Mouse (Mus musculus) E14TG2a.4 (cell line): ENCODE results near the gene Mdfic.
A peak's percentile ranks its signal among the peaks of the same experiment; 100 is the strongest.

Source experiments
- H3K27me3 ChIP-seq: 2 replicates; pipeline ENCODE4 v1.6.1; 2014; ENCODE audit warnings: low read length, control low read depth; ENCODE audit not compliant: insufficient read depth
- H3K36me3 ChIP-seq: 2 replicates; pipeline ENCODE4 v1.6.1; 2014; ENCODE audit warnings: low read length, control low read depth; ENCODE audit not compliant: insufficient read depth
- H3K4me1 ChIP-seq: replicated peaks from 2 replicates; pipeline ENCODE4 v1.6.1; 2014; ENCODE audit warnings: low read depth, low read length, control low read depth
- H3K4me3 ChIP-seq: replicated peaks from 2 replicates; pipeline ENCODE4 v1.5.1; 2014; ENCODE audit warnings: mild to moderate bottlenecking, low read length
- H3K9me3 ChIP-seq: 2 replicates; pipeline ENCODE4 v1.6.1; 2014; ENCODE audit warnings: low read length, control low read depth
- CTCF ChIP-seq: conservative IDR thresholded peaks from 2 replicates; pipeline ENCODE4 v1.5.1; 2014; ENCODE audit warnings: low read length
- NANOG ChIP-seq: IDR thresholded peaks from 2 replicates; pipeline ENCODE4 v1.6.1; 2014; ENCODE audit warnings: borderline replicate concordance, low read length, mixed read lengths
- POU5F1 ChIP-seq: IDR thresholded peaks from 2 replicates; pipeline ENCODE4 v1.6.1; 2014; ENCODE audit warnings: low read length, borderline replicate concordance

Gene Mdfic

DNA sequence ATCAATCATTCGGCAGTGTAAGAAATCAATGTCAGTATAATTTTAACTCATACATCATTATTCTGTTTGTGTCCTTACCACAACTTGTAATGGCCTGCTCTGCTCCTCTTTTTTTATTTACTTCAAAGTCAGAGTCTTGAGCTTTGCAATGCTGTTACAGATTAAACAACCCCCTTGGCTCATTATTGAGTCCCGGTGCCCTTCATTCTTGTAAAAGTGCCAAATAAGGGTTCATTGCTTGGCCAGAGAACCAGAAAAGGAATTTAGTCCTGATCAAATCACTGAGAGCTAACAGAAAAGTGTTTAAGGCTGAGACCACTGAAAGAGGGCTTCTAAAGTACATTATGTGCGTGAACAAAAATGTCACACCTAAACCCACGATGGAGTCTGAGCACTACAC is 10.2 kb downstream of the Mdfic start:
- Histone ChIP-seq H3K4me3 (no peak overlapping the region), H3K9me3 (no peaks in the 10 kb centered on the region), H3K4me1 (no peaks in the 10 kb centered on the region), H3K36me3 (no peaks in the 10 kb centered on the region), H3K27me3 (no peaks in the 10 kb centered on the region)
- TF ChIP-seq CTCF = no peak
- no peak for TF ChIP-seq NANOG
- TF ChIP-seq POU5F1 = no peak

DNA sequence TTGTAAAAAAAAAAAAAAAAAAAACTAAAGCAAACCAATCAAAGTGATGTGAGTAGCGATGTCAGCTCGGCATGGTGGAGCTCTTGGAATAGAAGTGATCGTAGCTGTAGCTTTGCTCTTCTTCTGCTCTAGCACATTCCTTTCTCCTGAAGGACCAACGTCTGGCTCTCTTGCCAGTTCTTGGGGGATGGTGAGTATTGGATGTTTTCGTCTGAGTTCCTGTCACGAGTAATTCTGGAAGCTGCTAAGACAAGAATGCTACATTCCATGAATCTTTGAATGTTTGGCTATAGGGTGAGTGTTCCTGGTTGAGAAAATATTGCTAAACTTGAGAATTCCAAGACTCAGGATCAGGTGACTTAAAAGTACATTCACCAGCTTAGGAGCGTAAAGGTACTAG is 11.0 kb downstream of the Mdfic start:
- H3K27me3 ChIP-seq = no peaks in the 10 kb centered on the region

DNA sequence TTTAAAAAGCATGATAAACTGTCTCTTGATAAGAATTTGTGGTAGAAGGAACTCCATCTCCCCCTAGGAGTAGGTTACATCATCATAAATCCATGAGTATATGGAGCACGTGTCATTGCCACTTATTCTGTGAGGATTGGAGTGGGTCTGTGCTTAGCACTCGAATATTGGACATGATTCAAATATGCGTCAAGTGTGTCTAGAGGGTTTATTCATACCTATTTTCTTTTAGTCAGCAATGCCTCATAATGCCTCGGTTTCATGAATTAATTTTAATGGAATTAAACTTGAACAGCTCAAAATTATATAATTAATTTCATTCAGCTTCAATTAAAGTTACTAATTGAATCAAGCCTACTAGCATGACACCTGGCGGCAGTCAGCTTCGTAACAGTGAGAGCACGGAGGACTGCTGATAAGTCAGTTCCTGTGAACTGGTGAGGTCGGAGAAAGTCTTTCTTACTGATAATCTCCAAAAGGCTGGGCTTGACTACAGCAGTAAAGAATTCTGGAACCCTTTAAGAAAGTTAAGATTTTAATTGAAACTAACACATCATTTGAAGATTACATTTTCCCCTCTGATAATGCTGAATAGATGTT is 17.0 kb downstream of the Mdfic start:
- TF ChIP-seq NANOG = no peak

More for the DNA sequence above, 11.0 kb downstream of the Mdfic start:
- Histone ChIP-seq H3K4me1 (no peaks in the 10 kb centered on the region), H3K4me3 (no peak overlapping the region), H3K9me3 (no peaks in the 10 kb centered on the region), H3K36me3 (no peaks in the 10 kb centered on the region)
- TF ChIP-seq POU5F1 (no peak), NANOG (no peak), CTCF (no peak)

DNA sequence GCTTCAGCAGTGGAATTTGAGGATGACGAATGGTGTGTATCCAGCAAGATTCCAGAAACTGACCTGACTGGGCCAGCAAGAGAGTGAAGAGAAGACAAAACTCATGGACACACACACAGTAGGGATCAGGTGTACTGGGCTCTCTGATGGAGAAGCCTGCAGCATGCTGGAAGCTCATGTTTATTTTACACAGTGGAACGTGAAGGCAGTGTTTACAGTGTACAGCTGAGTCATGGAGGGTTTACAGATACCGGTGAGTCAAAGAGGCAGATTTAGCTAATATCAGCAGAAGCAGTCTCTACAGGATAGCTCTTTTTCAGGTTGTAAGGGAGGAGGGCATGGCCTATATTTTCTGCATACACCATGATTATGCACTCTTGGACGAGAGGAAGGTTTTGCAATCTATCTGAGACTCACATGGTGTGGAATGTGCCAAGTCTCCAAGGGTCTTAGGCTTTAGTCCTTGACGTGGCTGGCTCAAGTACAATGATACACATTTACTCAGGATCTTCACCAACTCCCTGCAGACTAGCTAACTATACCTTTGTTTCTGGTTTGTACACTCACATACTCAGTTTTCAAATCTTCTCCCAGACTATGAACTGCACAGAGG is 18.0 kb downstream of the Mdfic start:
- no peaks in the 10 kb centered on the region for H3K27me3 ChIP-seq
- no peak overlapping the region for H3K4me3 ChIP-seq
- TF ChIP-seq CTCF = no peak
- TF ChIP-seq POU5F1 = no peak
- H3K9me3 ChIP-seq = no peaks in the 10 kb centered on the region
- 0 out of 2 replicates have a peak, but pooled peaks cover 5% of the 10 kb centered on the region for H3K36me3 ChIP-seq
- peaks cover 11% of the 10 kb centered on the region for H3K4me1 ChIP-seq

More for the DNA sequence above, 17.0 kb downstream of the Mdfic start:
- Histone ChIP-seq H3K36me3 (0 out of 2 replicates have a peak, but pooled peaks cover 5% of the 10 kb centered on the region), H3K4me1 (peaks cover under 1% of the 10 kb centered on the region; the same call in 1 of the 2 replicates), H3K27me3 (no peaks in the 10 kb centered on the region), H3K4me3 (no peak overlapping the region), H3K9me3 (no peaks in the 10 kb centered on the region)

DNA sequence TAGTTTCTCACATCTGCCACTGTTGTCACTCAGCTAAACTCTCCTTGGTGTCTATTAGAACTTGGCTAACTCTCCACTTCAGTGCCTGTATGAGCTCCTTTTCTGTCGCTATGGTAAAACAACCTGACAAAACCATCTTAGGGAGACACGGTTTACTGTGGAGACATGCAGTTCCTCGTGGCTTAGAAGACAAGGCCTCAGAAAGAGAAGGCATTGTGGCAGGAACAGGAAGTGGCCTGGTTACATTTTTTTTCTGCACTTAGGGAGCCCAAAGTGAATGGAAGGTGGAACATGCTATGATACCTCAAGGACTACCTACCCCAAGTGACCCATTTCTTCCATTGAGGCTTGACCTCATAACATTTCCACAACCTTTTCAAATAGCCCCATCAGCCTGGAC is 18.7 kb downstream of the Mdfic start:
- Histone ChIP-seq H3K36me3 (0 out of 2 replicates have a peak, but pooled peaks cover 5% of the 10 kb centered on the region), H3K9me3 (no peaks in the 10 kb centered on the region), H3K4me3 (no peak overlapping the region), H3K4me1 (peaks cover 17% of the 10 kb centered on the region), H3K27me3 (no peaks in the 10 kb centered on the region)
- TF ChIP-seq CTCF = no peak
- no peak for TF ChIP-seq POU5F1
- TF ChIP-seq NANOG = no peak

DNA sequence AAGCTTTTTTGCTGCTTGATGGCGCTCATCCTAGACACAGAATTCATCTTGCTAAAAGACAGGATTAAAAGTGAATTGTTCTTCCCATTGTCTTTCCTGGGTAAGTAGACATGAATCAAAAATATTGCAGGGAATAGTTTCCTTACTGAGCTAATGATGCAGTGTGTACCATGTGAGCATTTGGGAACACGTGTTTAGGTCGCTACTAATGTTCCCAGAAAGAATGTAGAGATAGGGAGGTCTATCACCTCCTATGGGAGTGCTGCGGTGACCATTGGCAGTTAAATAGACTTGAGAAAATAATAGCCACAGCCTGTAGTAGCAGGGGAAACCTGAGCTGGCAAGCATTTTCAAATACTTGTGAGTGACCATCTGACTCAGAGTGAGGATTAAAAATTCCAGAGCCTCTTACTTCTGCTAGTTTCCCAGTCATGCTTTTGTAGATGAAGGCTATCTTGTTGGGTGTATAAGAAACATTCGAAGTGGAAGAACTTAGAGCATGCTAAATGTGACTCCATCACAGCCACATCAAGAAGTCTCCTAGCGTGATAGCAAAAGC is 22.2 kb downstream of the Mdfic start:
- no peak for TF ChIP-seq NANOG
- TF ChIP-seq POU5F1 = no peak
- TF ChIP-seq CTCF = no peak
- H3K9me3 ChIP-seq = no peaks in the 10 kb centered on the region
- H3K4me1 ChIP-seq = peaks cover 20% of the 10 kb centered on the region
- H3K4me3 ChIP-seq = no peak overlapping the region
- H3K36me3 ChIP-seq = 0 out of 2 replicates have a peak, but pooled peaks cover 5% of the 10 kb centered on the region
- no peaks in the 10 kb centered on the region for H3K27me3 ChIP-seq

DNA sequence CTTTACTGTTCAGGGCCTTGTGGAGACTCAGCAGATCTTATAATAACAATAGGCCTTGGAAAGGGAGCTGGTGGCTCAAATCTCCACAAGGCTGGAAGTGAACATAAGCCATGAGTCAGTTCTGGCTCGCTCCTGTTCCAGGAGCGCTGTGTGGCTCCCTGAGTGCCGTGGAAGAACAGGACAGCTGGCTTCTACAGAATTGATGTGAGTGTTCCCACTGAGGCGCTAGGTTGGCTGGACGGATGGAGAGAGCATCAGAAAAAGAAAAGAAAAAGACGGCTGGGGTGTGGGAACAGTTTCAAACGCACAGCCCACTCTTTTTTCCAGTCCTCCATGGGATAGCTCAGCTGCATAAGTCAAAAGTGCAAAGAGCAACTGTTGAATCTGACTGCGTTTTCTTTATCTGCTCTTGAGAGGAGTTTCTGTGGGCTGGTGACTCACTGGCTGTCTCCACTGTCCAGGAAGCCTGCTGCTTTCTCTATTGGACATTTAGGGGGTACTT is 22.9 kb downstream of the Mdfic start:
- Histone ChIP-seq H3K27me3 (no peaks in the 10 kb centered on the region), H3K4me3 (0 out of 2 replicates have a peak overlapping the region, but pooled peaks have one; percentile 17), H3K36me3 (0 out of 2 replicates have a peak, but pooled peaks cover 2% of the 10 kb centered on the region), H3K9me3 (no peaks in the 10 kb centered on the region), H3K4me1 (peaks cover 20% of the 10 kb centered on the region)
- TF ChIP-seq POU5F1 (no peak), NANOG (no peak), CTCF (no peak)

DNA sequence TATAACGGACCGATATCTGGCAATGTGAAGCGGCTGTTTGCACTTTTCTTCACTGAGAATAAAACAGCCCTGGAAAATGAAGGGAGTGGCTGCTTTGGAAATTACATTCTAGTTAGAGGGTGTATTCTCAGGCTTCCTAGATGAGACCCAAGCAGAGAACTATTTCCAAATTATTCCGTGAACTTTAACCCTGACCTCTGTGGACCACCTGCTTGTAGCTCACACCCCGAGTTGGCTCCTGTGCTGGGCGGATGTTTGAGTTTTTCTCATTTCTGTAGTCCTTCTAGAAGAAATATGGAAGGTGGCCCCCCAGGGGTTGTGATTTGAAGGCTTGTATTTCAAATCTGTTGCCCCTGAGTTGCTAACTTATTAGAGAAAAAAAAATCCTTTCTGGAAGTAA is 23.3 kb downstream of the Mdfic start:
- Histone ChIP-seq H3K4me3 (no peak overlapping the region), H3K4me1 (peaks cover 20% of the 10 kb centered on the region)

More for the DNA sequence above, 23.3 kb downstream of the Mdfic start:
- Histone ChIP-seq H3K27me3 (no peaks in the 10 kb centered on the region), H3K36me3 (no peaks in the 10 kb centered on the region), H3K9me3 (no peaks in the 10 kb centered on the region)
- no peak for TF ChIP-seq NANOG
- no peak for TF ChIP-seq CTCF
- TF ChIP-seq POU5F1 = no peak
